Mouse (Mus musculus) gastrocnemius, postnatal 14 days (tissue): ENCODE measurements at regions not wholly inside any gene's neighbourhood (a gene's known extent, or its start where the extent isn't known, plus 50 kb on each side); places are given as distances from the start of the nearest gene placed in this dataset.

Experiments
- DNase-seq: peaks from one replicate; pipeline ENCODE4 v3.0.0; 2021; ENCODE audit warnings: mixed read lengths
- intact Hi-C: fragments of 180-260 bp; cut with DNase I; formaldehyde crosslinking; loops from one replicate; pipeline ENCODE4 v1.15.1; 2025; ENCODE audit warnings: low total_unique reads

- no peak for DNase-seq
- intact Hi-C loops = no loop called here
Measured at GRCm38 (mm10) chr4:64219802-64220201, 173.0 kb upstream of the Tnc start.

DNA sequence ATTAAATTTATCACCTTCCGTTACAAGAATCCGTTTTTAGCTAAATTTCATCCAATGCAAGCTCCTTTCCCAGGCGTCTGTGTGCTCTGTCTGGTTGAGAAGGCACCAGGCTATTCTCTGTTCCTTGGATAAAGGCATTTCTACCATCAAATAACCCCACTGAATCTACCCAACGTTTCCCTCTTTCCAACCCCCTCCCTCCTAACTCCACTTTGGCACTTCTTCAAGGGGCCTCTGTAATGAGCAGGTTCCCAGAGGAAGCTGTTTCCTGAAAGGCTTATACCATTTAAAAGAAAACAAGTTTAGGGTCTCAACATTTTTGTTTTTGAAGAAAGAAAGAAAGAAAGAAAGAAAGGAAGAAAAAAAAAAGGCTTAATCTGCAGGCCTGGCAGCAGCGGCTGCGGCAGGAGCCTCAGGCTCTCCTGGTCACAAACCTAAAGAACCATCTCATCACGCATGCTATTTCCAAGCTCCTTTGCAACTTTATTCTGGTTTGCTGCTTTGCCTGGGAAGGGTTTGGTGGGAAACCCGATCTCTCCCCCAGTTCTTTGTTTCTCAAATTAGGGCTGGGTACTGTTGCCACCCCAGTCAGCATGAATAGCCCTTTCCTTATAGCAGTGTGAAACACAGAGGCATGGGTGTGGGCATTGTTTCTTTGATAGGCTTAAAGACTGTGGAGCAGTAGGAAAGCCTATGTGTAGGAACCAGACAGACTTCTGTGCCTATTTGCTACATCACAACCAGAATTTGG lies 160.5 kb upstream of the Tnc start:
- no peak for DNase-seq
- intact Hi-C loops = no loop called here

DNA sequence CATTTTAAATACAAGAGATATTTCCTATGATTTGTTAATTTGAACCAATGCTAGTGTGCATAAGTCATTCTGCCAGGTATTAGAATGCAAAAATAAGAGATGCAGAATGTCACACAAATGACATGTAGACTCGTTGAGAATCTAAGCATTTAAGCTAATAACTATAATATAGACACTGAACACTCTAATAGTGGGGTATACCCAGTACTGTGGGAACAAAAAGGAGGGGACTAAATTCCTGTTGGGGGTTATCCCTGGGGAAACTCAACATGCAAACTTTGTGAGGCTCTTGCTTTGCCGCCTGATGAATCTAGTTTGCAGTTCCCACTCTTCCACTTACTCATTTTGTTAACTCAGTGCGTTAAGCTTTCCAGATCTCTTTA lies 154.0 kb upstream of the Tnc start:
- DNase-seq = no peak
- intact Hi-C loops = no loop called here

GRCm38 (mm10) chr4:64200151-64200807 lies 153.5 kb upstream of the Tnc start:
- intact Hi-C loops = no loop called here
- peak; percentile 6 for DNase-seq

DNA sequence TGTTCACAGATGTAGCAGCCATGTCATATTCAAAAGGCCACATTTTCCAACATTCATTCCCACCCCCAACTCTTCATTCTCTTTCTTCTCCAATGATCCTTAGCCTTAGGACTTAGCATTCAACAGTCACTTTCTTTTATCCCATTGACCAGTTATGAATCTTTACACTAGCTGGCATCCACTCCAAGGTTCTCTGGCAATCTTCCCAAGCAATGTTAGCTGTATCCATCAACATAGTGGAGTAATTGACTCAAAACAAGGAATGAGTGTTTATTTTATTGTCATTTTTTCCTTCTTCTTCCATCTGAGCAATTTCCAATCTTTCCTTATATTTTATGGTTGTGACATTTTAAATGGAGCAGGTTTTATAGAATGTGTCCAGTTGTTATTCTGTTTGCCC lies 138.2 kb upstream of the Tnc start:
- intact Hi-C loops = no loop called here
- DNase-seq = no peak

- intact Hi-C loops = no loop called here
- no peak for DNase-seq
Measured at GRCm38 (mm10) chr4:64175938-64176337, 129.1 kb upstream of the Tnc start.

DNA sequence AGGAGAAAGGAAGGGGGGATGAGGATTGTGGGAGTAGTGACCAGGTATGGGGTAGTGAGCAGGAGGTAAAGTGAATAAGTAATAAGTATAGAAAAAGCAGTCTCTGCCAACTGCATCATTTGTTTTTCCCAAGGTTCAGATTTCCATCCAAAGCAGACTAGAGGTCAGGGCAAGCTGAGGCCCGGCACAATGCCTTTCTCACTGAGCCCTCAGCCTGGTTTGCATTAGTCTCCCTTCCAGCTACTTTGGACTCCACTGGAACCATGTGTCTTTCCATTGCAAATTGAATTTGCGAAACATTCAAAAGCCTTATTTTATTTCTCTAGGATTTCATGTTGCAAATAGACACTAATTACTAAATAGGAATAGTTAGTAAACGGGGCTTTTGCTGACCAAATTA lies 124.7 kb upstream of the Tnc start:
- DNase-seq = no peak
- intact Hi-C loops = no loop called here

DNA sequence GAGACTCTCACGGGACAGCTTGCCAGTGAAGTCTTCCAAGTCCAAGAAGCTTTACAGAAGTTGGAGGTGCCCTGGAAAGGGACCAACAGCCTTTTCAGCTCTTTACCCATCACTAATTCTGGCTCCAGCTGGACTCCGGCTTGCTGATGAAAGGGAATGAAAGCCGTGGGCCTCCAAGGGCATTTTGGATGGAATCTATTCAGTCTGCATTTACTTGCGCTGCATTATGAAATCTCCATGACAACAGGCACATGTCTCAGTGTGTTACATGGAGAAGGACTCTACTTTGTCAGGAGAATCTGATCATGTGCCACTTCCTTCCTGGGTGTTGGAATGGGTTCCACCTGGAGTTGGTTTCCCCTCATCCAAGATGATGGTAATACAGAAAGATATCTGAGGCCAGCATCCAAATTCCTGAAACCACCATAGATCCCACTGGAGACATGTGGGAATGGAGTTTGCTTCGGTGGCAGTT lies 102.2 kb upstream of the Tnc start:
- intact Hi-C loops = no loop called here
- no peak for DNase-seq

GRCm38 (mm10) chr4:64145924-64146323 lies 99.1 kb upstream of the Tnc start:
- DNase-seq = no peak
- intact Hi-C loops = no loop called here

DNA sequence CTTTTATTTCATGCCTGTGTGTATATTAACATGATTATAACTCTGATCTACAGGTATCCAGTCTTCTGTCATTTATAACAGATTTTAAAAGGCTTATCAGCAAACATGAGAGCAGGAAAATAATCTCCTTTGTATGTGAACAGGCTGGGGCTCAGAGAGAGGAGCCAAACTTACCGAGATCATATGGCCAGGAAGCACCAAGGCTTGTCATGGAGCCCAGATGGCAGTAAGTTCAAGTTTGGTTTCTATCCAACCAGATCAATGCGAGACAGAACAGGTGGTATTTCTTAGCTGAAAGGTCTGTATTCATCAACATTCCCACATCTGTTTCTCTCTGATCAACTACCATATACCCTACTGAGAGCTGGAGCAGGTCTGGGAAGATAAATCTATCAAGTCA lies 96.1 kb upstream of the Tnc start:
- no peak for DNase-seq
- intact Hi-C loops = no loop called here

DNA sequence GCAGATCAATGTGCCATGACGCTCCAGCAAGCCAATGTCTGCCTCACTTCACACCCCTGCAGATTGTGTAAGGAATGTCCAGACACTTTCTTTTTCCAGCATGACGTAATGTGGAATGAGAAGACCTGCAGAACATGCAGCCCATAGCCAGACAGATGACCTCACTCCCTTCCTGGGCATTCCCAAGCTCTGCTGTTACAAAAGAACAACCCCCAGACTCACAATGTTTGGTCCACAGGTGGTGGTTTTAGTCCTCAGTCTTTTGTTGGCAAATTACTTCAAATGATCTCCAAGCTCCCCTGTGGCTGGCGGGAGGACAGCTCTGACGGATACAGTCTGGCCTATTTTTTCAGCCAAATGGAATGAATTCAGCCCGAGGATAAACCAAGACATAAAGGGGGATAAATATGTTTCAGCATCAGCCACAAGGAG lies 95.6 kb upstream of the Tnc start:
- intact Hi-C loops = no loop called here
- no peak for DNase-seq

GRCm38 (mm10) chr4:64139836-64140235 lies 93.0 kb upstream of the Tnc start:
- intact Hi-C loops = no loop called here
- DNase-seq = no peak

- no peak for DNase-seq
- intact Hi-C loops = no loop called here
Measured at GRCm38 (mm10) chr4:64135036-64135435, 88.2 kb upstream of the Tnc start.

DNA sequence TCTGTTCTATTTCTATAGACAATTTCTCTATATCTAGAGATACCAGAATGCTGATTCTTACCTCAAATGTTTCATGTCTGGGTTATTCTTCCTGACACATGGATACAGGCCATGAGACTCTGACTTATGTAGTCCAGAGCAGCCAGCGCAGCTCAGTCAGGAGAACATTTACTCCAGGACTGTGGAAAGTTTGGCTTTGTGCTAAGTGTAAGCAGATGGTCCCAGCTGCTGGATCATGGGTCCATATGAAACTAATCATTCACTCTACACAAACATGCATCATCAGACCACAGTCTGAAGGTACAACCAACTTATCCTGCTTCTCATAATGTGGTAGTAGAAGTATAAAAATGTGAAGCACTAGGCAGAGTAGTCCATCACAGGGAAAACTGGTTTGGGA lies 82.5 kb upstream of the Tnc start:
- intact Hi-C loops = no loop called here
- DNase-seq = no peak

- intact Hi-C loops = no loop called here
Measured at GRCm38 (mm10) chr4:64124387-64125088, 77.7 kb upstream of the Tnc start.

DNA sequence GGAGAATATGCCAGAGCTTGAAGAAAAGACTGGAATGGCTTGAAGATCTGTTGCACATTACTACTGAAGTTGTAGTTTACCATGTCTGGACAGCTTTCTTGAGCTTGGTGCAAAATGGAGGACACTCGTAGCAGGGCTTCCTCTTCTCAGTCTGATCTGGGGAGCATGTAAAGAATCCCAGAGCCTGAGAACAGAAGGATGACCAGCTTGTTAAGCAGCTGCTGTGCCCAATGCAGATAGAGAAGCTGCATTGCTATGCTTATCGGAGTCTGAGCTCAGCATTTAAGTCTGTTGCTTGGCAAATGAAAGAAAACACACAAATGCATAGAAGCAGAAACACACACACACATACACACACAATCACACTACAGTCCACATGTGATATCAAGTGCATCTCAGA lies 76.9 kb upstream of the Tnc start:
- intact Hi-C loops = no loop called here
- DNase-seq = no peak

More at GRCm38 (mm10) chr4:64124387-64125088, 77.7 kb upstream of the Tnc start:
- DNase-seq = no peak

DNA sequence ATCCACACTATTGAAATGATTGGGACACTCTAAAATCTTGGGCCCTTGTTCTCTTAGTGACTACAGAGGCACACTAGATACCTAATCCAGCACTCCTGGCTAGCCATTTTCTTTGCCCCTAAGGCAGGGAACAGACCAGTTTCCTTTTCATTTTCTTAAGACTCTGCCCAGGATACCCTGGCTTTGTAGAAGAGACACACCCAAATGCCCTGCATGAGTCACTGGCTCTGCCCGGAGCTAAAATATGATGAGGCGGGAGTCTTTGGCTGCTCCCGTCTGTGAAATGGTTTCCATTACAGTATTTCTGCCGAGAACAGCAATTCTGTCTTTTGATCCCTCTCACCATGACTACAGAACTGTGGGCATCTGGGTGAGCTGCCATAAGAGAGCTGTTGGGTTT lies 51.4 kb upstream of the Tnc start:
- intact Hi-C loops = no loop called here
- no peak for DNase-seq
